Mouse (Mus musculus) hindbrain, embryonic 16.5 days (tissue): ENCODE data around the gene D630039A03Rik. TPM values are rescaled to one million over a fixed set of nuclear protein-coding genes. Genes with fewer than 3 reads are reported as not detected.

ENCODE experiments used
- ATAC-seq: fragments of 200-750 bp; cut with Nextera tagmentation; 2 replicates; pipeline ENCODE4 v1.8.0; 2017; ENCODE audit warnings: moderate TSS enrichment, moderate library complexity
- H3K27ac ChIP-seq: fragments of 300-500 bp; sonication (generic); 2 replicates; pipeline ENCODE4 v1.5.1; 2014; ENCODE audit warnings: low read depth, mild to moderate bottlenecking, control low read depth, low read length, moderate library complexity
- H3K27me3 ChIP-seq: fragments of 300-500 bp; sonication (generic); replicated peaks from 2 replicates; pipeline ENCODE4 v1.6.1; 2014; ENCODE audit warnings: low read length; ENCODE audit not compliant: control insufficient read depth, insufficient read depth
- H3K36me3 ChIP-seq: fragments of 300-500 bp; sonication (generic); 2 replicates; pipeline ENCODE4 v1.6.1; 2014; ENCODE audit warnings: mild to moderate bottlenecking, low read length, moderate library complexity, mixed read lengths; ENCODE audit not compliant: control insufficient read depth, insufficient read depth
- H3K4me1 ChIP-seq: fragments of 300-500 bp; sonication (generic); 2 replicates; pipeline ENCODE4 v1.6.1; 2014; ENCODE audit warnings: low read depth, low read length; ENCODE audit not compliant: control insufficient read depth, insufficient read depth
- H3K4me2 ChIP-seq: fragments of 300-500 bp; sonication (generic); 2 replicates; pipeline ENCODE4 v1.6.1; 2014; ENCODE audit warnings: mild to moderate bottlenecking, low read length, control low read depth, moderate library complexity
- H3K4me3 ChIP-seq: fragments of 300-500 bp; sonication (generic); 2 replicates; pipeline ENCODE4 v1.5.1; 2014; ENCODE audit warnings: mild to moderate bottlenecking, low read length, control low read depth, moderate library complexity
- H3K9ac ChIP-seq: fragments of 300-500 bp; sonication (generic); 2 replicates; pipeline ENCODE4 v1.6.1; 2014; ENCODE audit warnings: low read depth, mild to moderate bottlenecking, control low read depth, low read length, moderate library complexity
- H3K9me3 ChIP-seq: fragments of 300-500 bp; sonication (generic); 2 replicates; pipeline ENCODE4 v1.6.1; 2014; ENCODE audit warnings: mild to moderate bottlenecking, low read length, moderate library complexity; ENCODE audit not compliant: control insufficient read depth
- WGBS: fragments of 180-500 bp; shearing (Covaris S2); extraction: QIAGEN DNeasy Blood & Tissue Kit; methylation state at CpG from one replicate; pipeline ENCODE4 v1.1.7; 2014; 5-methylcytosine and 5-hydroxymethylcytosine counted together
- polyA plus RNA-seq: library from polyadenylated mRNA; unstranded; fragments of >200 nt; fragmentation: Nextera tagmentation; extraction: Ambion mirVana; gene quantifications from 2 replicates; pipeline ENCODE4 v1.2.1, GENCODE M21; 2015

The D630039A03Rik gene
- polyA plus RNA-seq, 1 experiment from 2014 or later, result 0.10 TPM

DNA sequence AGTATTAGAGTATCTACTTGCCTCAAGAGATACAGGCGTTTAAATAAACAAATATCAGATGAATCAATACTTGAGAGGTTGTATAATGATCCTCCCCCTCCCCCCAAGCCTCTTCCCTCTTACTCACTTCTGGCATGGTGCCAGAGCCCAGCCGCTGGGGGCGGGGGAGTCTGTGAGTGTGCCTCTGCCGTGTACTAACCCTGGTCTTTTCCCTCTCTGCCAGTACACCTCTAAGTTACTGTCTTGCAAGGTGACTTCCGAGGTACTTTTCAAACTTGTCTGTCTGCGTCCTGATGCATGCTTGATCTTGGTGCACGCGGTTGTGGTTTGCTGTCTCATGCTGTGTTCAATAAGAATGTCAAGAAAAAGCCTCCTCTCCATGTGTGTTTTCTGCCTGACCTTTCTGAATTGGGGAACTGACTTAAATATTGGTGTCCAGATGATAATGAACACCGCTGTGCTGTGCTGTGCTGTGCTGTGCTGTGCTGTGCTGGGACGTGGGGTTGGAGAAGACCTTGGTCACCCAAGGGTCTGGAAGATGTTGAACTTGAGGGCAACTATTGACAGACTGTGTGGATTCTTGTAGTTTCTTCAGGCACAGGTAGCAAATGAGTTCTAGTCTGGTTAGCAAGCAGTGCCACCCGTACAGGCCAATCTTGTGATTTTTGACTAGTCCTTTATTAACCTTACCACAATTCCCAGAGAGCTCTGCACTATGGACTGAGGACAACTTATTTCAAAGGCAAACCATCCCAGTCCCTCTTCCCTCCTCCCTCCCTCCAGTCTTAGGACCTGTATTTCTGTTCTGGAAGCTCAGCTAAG lies 29.8 kb downstream of the D630039A03Rik start:
- no peak for ATAC-seq
- no peak overlapping the region for H3K4me2 ChIP-seq
- WGBS, result 53% methylated on average over 11 of the region's 11 CpGs
- H3K4me1 ChIP-seq, result 0 out of 2 replicates have a peak, but pooled peaks cover 3% of the 10 kb centered on the region
- no peak overlapping the region for H3K27ac ChIP-seq
- H3K9ac ChIP-seq, result no peak overlapping the region
- no peak overlapping the region for H3K4me3 ChIP-seq
- no peaks in the 10 kb centered on the region for H3K36me3 ChIP-seq
- no peaks in the 10 kb centered on the region for H3K27me3 ChIP-seq
- no peaks in the 10 kb centered on the region for H3K9me3 ChIP-seq

DNA sequence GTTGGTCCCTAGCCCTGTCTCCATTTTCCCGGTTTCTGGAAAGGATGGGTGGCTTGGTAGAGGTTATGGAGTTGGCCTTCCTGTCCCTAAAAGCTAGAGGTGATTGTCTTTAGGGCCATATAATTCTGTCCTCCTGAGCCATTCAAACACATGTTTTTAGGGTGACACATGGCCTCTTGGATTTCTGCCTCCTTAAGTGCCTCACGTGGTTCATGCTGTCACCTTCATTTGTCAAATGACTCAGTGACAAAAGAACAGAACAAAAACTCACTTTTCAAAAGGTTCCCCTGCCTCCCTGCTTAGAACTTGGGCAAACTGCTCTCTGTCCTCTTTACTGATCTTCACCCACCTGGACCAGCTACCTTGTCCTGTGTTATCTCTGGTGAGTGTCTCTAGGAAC lies 30.9 kb downstream of the D630039A03Rik start:
- ATAC-seq, result no peak
- no peaks in the 10 kb centered on the region for H3K9me3 ChIP-seq
- no peaks in the 10 kb centered on the region for H3K27me3 ChIP-seq
- H3K36me3 ChIP-seq, result no peaks in the 10 kb centered on the region
- no peak overlapping the region for H3K27ac ChIP-seq
- H3K4me3 ChIP-seq, result no peak overlapping the region
- WGBS, result 48% methylated on average over 2 of the region's 2 CpGs
- no peak overlapping the region for H3K9ac ChIP-seq
- no peak overlapping the region for H3K4me2 ChIP-seq
- 0 out of 2 replicates have a peak, but pooled peaks cover 3% of the 10 kb centered on the region for H3K4me1 ChIP-seq

GRCm38 (mm10) chr4:57884511-57884910 lies 31.6 kb downstream of the D630039A03Rik start:
- H3K4me3 ChIP-seq, result no peak overlapping the region
- ATAC-seq, result no peak
- H3K27ac ChIP-seq, result no peak overlapping the region
- H3K4me1 ChIP-seq, result 0 out of 2 replicates have a peak, but pooled peaks cover 3% of the 10 kb centered on the region
- H3K4me2 ChIP-seq, result no peak overlapping the region
- no peak overlapping the region for H3K9ac ChIP-seq
- WGBS, result 88% methylated on average over 3 of the region's 3 CpGs
- no peaks in the 10 kb centered on the region for H3K27me3 ChIP-seq
- no peaks in the 10 kb centered on the region for H3K36me3 ChIP-seq
- H3K9me3 ChIP-seq, result no peaks in the 10 kb centered on the region

- peak; percentile 55; the same call in 1 of the 2 replicates for ATAC-seq
- 62% methylated on average over 7 of the region's 7 CpGs for WGBS
- Histone ChIP-seq H3K27me3 (no peaks in the 10 kb centered on the region), H3K9ac (no peak overlapping the region), H3K36me3 (no peaks in the 10 kb centered on the region), H3K4me2 (no peak overlapping the region), H3K9me3 (no peaks in the 10 kb centered on the region), H3K27ac (no peak overlapping the region), H3K4me3 (no peak overlapping the region), H3K4me1 (0 out of 2 replicates have a peak, but pooled peaks cover 3% of the 10 kb centered on the region)
These were observed 32.3 kb downstream of the D630039A03Rik start for GRCm38 (mm10) chr4:57883520-57884421.

GRCm38 (mm10) chr4:57879804-57880357 lies 36.2 kb downstream of the D630039A03Rik start:
- Histone ChIP-seq H3K4me1 (0 out of 2 replicates have a peak, but pooled peaks cover 3% of the 10 kb centered on the region), H3K4me2 (no peak overlapping the region), H3K27me3 (no peaks in the 10 kb centered on the region), H3K9me3 (no peaks in the 10 kb centered on the region), H3K9ac (no peak overlapping the region), H3K4me3 (no peak overlapping the region), H3K36me3 (no peaks in the 10 kb centered on the region), H3K27ac (no peak overlapping the region)
- 0 out of 2 replicates have a peak, but pooled peaks have one; percentile 60 for ATAC-seq
- WGBS, result 12% methylated on average over 6 of the region's 6 CpGs

- Histone ChIP-seq H3K4me3 (no peak overlapping the region), H3K27ac (no peak overlapping the region), H3K36me3 (no peaks in the 10 kb centered on the region), H3K27me3 (no peaks in the 10 kb centered on the region), H3K9ac (no peak overlapping the region), H3K9me3 (no peaks in the 10 kb centered on the region), H3K4me1 (0 out of 2 replicates have a peak, but pooled peaks cover 1% of the 10 kb centered on the region), H3K4me2 (no peak overlapping the region)
- WGBS, result 93% methylated on average over 5 of the region's 5 CpGs
- ATAC-seq, result no peak
These were observed 37.0 kb downstream of the D630039A03Rik start for GRCm38 (mm10) chr4:57879137-57879536.

GRCm38 (mm10) chr4:57867454-57867853 lies 48.6 kb downstream of the D630039A03Rik start:
- Histone ChIP-seq H3K36me3 (no peaks in the 10 kb centered on the region), H3K27ac (peak overlapping the region; percentile 60; the same call in 1 of the 2 replicates), H3K9me3 (no peaks in the 10 kb centered on the region), H3K9ac (no peak overlapping the region; the same call in 1 of the 2 replicates), H3K4me3 (no peak overlapping the region), H3K27me3 (no peaks in the 10 kb centered on the region), H3K4me1 (0 out of 2 replicates have a peak, but pooled peaks cover 5% of the 10 kb centered on the region), H3K4me2 (no peak overlapping the region; the same call in 1 of the 2 replicates)
- 37% methylated on average over 10 of the region's 10 CpGs for WGBS
- ATAC-seq, result no peak

GRCm38 (mm10) chr4:57866990-57867389 lies 49.1 kb downstream of the D630039A03Rik start:
- H3K27ac ChIP-seq, result peak overlapping the region; percentile 60; the same call in 1 of the 2 replicates
- H3K36me3 ChIP-seq, result no peaks in the 10 kb centered on the region
- H3K9me3 ChIP-seq, result no peaks in the 10 kb centered on the region
- 52% methylated on average over 9 of the region's 9 CpGs for WGBS
- 0 out of 2 replicates have a peak, but pooled peaks cover 5% of the 10 kb centered on the region for H3K4me1 ChIP-seq
- no peak overlapping the region for H3K4me3 ChIP-seq
- no peak overlapping the region; the same call in 1 of the 2 replicates for H3K9ac ChIP-seq
- peak overlapping the region; percentile 11; the same call in 1 of the 2 replicates for H3K4me2 ChIP-seq
- no peaks in the 10 kb centered on the region for H3K27me3 ChIP-seq
- ATAC-seq, result peak; percentile 60; the same call in 1 of the 2 replicates
